Mouse (Mus musculus): ENCODE data around the gene Gata2.

Gata2 gene

DNA sequence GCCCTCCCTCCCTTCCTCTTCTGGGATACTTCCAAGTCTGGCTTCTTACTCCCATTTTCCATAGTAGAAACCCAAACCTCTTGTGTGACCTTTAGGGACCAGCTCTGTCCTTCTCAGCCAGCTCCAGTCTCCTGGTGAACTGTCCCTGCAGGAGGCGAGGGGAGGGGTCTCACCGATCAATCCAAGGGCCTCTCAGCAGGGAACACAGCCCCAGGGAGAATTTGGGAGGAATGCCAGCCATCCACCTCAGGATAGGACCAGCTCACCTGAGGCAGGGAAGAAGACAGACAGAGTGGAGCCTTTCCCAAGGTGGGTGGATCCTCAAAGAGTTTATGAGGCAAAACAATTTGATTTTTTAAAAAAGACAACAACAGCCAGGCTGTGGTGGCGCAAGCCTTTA lies 16.5 kb downstream of the Gata2 start:
- no peak for DNase-seq

DNA sequence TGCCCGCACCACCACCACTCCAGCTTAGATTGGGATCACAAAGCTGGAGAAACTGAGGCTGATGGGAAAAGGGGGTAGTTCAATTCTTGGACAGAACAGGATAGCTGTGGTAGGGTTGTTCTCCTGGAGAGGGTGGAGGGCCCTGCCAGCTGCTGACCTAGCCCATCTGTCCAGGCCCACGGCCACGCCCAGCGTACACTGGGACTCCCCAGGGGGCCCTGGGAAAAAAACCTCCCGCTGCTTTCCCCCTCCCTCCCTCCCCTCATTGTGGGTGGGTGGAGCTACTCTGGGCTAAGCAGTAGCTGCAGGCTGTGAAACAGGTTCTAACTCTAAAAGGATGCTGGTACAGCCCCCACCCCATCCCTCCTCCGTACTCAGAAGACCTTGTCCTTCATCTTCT lies 22.1 kb downstream of the Gata2 start:
- DNase-seq: no peak

DNA sequence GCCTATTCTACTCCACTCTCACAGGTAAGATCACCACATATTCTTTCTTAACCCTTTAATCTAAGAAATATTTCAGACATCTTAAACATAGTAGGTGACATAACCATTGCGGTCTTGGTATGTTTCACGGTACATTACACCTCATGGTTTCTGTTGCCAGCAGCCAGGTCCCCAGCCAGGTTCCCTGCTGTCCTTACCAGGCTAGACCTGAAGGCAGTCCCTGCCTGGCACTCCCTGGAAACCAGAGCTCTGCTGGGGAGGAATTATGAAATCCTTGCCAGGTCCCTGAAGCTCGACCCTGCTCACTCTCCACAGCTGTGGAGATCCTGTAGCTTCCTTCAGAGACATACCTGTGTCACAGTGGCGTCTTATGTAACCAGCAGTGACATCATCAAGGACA lies 22.5 kb downstream of the Gata2 start:
- no peak for DNase-seq

DNA sequence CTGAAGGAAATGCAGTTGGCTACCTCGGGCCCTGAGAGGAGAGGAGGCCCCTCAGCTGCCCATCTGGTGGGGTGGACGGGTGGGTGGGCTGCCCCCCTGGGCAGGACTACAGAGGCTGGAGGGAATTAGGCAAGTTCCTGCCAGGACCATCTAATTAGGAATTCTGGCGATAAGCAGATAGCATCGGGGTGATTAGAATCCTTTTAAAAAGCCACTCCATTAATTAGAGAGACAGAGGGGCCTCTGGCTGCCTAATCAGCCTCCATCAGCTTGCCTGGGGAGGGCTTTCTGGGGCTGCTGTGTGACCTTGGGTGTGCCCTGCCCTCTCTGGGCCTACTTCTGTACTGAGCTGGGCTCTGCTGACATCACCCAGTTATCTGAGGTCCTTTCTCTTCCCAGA lies 25.4 kb downstream of the Gata2 start:
- DNase-seq: no peak

DNA sequence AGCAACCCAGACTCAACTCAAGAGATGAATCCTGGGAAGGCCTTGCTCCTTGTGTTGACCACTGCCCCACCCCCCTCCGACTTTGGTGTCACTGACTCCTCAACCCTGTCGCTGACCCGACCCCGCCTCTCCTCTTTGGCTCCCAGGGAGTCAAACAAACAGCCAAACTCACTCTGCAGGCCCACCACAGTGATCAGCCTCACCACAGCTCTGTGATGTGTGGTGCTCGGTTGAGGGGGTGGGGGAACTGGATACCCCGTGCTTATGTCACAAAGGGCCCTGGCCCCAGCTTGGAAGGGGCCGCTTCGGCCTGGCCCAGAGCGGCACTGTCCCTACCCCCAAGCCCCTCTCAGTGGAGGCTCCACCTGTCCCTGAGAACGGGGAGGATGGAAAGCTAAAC lies 28.3 kb downstream of the Gata2 start, which contains the start of gene Dnajb8:
Dnajb8 (plus strand) TSS at position 301 of the 400 bp plus-strand sequence.
- DNase-seq: no peak

DNA sequence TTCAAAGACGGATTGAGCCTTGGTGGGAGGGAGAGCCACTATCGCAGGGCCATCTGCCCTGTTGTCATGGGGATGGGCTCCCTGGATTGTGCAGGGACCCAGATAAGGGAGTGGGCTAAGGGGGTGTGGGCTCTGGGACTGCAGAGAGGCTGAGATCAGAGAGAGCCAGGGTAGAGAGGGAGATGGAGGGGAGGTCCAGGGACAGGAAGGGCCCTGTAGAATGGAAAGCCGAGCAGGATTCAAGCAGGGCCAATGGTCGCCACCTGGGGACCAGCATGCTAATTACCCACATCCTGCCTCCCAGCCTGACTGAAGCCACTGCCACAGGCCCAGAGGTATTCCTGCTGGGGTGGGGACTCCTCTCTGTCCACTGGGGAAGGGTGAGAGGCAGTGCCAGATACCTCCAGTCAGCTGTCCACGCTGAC lies 32.9 kb downstream of the Gata2 start:
- no peak for DNase-seq

DNA sequence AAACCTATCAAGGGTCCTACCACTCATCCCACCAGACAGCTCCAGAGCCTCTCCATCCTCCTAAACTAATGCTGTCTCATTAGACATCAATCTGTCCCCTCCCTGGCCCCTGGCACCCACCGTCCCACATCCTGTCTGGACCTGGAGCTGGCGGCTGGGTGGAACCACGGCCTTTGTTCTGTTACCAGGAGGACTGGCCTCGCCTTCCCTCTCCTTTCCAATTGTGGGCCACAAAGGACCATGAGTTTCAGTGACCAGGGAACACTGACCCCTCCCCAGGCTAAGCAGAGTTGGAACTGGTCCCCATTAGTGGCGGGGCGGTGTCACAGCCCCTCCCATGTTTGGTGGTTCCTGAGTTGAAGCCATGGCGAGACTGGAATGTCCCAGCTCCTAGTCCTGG lies 33.8 kb downstream of the Gata2 start:
- DNase-seq: peak; percentile 42

DNA sequence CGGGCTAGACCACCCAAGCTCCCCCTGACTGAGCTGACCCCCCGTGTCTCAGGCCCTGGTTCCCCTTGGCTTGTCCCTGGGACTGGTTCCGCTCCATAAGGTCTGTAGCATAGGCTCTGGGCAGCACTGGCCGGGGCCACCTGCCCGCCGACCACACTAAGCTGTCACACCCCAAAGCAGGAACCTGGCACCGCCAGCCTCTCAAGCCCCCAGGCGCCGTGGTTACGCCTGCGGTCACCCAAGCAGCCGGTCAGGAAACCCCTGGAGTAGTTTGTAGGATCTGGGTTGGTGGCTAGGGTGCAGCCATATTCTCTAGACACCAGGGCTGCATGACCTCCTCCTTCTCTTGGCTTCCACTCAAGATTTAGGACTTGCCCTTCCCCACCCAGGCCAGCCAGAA lies 35.5 kb downstream of the Gata2 start:
- no peak for DNase-seq

DNA sequence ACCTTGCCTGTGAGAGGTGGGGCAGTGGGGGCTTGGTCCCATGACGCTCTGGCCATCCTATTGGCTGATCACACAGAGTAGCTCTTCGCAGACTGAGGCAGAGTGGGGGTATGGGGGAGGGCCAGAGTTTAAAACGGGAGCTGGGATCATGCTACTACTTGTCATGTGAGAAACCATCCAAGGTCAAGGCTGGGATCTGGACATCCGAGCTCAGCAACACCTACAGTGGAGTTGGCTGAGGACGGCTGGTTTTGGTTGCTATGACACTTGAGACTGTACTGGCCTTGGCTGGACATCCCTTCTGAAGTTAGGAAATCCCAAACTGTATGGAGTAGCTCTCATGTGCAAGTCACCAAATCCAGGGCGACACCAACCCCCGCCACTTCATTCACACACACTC lies 38.1 kb downstream of the Gata2 start:
- no peak for DNase-seq

DNA sequence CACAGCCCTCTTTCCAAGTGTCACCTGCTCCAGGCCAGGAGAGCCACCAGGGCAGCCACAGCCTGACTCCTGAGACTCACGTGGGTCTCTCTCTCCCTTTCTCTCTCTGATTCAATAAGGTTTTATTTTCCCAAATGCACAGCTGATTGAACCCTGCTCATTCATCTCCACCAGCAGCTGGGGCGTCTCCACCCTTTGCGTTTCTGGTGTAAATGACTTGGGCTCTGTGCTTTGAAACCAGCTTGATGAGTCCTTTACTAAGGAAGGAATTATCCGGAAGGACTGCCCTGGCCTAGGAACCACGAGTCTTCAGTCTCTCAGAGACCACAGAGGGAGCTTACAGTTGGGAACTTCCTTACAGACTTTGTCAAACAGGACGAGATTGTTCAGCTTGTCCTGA lies 38.5 kb downstream of the Gata2 start:
- DNase-seq: no peak

DNA sequence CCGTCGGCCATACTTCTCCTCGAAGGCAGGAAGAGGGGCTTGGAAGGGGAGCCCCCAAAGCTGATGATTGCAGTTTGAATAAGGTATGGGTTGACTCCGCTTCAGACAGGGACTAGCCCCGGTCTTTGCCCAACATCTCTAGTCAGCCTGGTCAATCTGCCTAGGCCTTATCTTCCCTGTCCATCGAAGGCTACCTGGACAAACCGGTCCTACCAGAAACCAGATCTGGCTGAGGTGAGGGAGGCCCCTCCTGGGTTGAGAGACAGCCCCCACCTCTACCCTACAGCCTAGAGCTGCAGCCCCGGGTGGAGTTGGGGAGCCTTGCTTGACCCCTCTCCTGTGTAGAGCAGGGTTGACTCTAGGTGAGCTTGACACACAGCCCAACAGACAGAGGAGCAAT lies 40.3 kb downstream of the Gata2 start:
- no peak for DNase-seq

DNA sequence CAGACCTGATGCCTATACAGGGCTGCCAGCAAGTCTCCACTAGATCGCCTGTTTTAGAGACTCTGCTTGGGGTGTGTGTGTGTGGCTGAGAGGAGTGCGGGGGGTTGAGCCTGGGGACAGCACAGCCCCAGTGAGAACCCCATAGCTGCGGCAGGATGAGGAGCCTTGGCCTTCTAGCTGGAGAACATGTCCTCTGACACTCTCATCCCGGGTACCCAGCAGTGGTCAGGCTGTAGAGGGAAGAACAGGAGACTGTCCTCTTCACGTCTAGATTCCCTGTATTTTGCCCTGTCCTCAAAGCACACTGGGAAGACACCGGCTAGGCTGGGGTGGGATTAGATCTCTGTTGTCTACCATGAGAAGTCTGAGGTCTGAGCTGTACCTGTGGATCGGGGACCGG lies 41.8 kb downstream of the Gata2 start:
- DNase-seq: no peak

DNA sequence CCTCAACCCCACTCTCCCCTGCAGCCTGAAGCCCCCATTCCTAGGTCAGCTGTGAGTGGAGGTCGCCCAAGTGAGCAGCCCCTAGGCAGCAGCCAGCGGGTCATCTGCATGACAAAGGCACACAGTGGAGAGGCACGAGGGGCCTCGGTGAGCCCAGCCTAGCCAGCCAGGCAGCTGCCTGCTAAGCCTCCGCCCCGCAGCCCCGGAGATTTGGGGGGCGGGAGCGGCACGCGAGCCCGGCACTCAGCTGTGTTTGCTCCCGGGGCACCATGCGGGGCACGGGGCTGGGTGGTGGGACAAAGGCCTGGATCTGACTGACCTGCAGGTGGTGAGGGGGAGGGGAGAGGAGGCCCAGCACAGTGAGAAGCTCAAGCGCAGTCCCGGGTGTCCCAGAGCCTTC lies 42.3 kb downstream of the Gata2 start:
- DNase-seq: no peak

DNA sequence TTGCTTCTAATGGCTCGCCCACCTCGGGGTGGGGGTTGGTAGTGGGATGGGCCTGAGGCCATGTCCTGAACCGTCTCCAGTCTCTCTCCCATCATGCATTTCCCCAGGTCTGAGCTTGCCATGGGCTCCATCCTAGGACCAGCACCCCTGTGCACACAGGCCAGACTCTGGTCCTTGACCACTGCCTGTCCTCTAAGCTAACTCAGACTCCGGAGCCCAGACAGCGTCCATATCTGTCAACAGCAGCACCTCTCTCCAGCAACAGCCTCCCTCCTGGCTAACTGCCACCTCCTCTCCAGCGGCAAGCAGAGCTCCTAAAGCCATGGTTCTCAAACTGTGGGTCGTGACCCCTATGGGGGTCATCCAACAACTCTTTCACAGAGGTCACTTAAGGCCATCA lies 42.8 kb downstream of the Gata2 start:
- peak; percentile 61 for DNase-seq

DNA sequence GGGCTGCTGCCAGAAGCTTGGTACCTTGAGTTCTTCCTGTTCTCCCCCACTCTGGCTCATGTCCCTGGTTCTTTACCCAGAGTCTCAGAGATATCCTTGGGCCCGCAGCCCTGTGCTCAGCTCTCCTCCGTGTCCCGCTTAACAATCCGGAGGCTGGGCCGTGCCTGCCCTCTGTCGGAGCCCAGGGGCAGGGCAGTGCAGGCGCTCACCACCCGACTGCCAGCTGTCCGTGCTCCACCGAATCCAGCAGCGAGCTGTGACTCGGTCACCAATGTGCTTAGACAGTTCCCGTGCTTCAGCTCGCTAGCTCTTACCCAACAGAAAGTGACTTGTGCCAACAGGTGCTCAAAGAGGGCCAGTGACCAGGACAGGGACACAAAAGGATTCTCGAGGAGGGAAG lies 48.9 kb downstream of the Gata2 start:
- DNase-seq: peak; percentile 76

DNA sequence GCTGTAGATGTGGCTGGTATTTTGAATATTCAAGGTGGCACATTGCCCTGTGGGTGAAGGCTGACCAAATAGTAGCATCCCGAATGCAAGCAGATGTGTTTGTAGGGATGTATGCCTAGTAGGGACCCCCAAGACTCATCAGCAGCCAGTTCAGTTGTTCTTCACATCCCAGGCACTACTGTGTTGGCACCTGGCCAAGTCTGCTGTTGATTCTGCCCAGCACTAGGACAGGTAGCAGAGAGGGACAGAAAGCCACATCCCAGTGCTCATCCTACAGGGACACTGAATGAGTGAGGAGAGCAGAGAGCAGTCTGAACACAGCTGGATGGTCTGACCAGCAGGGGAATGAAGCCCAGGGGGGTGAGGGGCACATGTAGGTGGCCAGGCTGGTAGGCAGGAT lies 55.5 kb downstream of the Gata2 start:
- DNase-seq: no peak

DNA sequence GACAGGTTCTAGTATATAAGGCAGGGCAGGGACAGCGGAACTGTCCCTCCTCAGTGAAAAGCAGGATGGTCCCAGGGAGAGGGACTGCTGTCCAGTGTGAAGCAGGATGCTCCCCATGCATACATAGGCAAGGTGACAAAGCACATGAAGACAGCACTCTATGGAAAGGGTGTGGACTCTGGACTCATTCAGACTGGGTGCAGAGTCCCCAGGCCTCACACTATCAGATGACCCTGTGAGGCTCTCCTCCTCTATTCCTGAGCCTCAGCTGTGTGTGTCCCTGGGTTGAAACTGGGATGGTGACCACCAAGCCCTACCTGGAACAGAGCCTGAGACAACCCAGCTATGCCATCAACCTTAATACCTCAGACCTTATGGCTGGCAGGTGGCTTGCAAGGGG lies 57.7 kb downstream of the Gata2 start:
- no peak for DNase-seq

DNA sequence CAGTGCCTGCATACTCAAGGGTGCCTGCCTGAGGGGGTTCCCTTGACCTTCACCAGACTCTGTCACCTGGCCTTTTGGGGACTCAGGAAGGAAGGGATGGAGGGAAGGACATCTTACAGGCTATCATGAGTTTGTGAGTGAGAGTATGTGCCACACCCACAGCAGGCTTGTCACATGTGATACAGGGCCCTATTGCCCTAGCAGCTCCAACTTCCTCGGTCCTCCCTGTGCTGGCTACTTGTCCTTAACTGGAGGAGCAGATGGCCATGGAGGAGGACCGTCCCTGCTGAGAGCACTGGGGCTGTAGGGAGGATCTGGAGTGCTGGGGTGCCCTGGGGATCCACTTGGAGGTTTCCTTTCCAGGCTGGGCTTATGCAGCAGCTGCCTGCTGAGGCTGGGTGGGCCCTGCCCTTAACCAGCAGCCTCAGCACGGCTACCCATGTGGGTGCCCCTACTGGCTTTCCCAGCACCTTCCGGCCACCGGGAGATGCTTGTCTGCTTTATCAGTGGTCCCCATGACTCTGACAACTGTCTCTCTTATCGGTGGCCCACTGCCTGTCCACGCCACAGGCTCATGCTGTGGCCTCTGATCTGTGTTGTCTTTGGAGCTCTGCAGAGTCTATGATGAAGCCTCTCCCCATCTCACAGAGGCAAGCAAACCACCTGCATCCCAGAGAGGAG lies 58.2 kb downstream of the Gata2 start:
- DNase-seq: no peak

DNA sequence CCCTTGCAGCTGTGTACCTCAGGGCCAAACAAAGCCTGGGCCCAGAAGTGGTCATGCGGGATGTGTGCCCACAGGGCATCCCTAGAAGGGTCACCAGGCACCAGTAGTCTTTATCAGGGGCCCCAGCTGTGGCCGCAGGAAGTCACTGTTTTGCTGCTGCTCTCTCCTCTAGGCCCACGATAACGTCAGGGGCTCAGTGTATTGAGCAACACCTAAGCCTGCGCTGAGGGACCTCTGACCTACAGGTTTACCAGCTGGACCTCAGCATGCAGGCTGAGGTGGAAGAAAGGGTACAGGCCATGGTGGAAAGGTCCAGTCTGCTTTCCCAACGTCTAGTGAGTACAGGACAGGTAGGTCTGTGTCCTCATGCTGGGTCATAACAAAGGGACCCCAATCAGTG lies 60.4 kb downstream of the Gata2 start:
- no peak for DNase-seq

DNA sequence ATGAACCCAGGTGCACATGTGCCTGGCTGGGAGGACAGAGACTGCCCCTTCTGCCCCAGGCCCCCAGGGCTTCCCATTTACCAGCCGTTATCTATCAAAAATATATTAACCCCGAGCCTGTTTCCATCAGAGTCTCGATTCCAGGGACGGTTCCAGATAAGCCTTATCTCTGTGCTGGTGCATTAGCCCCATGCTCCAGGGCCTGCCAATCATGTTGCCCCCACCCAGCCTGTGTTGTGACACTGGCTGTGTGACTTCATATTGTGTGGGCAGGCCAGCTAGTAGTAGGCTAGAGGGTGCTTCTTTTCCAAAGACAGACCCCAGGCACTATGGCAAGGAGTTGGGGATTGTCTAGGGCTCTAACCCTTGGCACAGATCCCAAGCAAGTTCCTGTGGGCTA lies 61.7 kb downstream of the Gata2 start:
- no peak for DNase-seq
